Mouse (Mus musculus): Measurements from ENCODE around the gene Olfr311. TPM values are rescaled to one million over a fixed set of nuclear protein-coding genes. Genes with fewer than 3 reads are reported as not detected.

The Olfr311 gene
- total RNA-seq, 2 experiments from 2014 or later = not detected

DNA sequence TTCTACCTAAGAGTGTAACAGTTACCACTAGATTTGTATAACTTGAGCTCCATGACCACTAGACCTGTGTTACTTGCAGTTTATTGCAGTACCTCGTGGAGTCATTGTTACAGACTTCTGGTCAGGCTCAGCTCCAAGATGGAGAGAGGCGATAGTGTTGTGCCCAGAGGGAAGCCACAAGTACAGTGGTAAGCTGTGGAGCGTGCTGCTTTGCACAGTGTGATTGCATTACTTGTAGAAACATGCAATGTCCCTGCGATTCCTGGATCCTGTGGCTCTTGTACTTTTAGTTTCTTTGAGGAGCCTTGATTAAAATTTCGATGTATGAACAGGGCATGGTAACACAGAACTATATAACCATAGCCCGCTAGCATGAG lies 28.9 kb downstream of the Olfr311 start:
- DNase-seq = no peak
- intact Hi-C loops (cut with DNase I) = no loop called here

DNA sequence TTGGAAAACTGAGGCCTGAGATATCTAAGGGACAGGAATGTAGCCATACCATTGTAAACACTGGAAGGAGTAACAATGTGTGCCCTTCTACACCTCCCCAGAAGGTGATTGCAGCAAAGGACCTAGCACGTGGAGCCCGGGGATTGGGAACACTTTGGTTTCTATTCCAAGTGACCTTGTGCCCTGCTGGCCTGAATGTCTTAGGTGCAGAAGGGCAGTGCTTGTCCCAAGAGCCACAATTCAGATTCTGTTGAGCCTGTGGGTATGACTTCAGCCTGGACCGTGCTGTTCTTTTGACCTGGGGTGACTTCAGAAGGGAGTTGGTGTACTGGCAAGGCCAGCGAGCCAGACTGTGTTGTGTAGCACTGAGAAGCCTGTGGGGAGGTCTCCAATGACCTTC lies 31.9 kb downstream of the Olfr311 start:
- no peak for DNase-seq
- intact Hi-C loops (cut with DNase I) = no loop called here

DNA sequence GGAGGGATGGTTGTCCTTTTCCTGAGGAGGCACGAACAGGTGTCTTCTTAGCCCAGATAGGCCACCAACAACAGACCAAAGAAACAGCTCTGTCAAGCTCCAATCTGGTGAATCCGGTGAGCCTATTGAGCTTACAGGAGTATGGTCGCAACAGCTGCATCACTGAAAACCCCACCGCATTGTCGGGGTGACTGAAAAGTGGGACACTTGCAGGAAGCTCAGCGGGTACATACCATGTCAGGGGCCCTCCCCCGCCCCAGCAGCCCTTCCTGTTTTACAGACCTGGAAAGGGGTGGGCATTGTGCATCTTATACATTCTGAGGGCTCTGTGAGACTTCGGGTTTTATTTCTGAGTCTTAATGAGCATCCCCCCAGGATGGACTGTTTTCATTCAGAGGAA lies 44.7 kb downstream of the Olfr311 start:
- peak in 1 of 2 experiments; percentile 8 for DNase-seq
- intact Hi-C loops (cut with DNase I) = no loop called here

DNA sequence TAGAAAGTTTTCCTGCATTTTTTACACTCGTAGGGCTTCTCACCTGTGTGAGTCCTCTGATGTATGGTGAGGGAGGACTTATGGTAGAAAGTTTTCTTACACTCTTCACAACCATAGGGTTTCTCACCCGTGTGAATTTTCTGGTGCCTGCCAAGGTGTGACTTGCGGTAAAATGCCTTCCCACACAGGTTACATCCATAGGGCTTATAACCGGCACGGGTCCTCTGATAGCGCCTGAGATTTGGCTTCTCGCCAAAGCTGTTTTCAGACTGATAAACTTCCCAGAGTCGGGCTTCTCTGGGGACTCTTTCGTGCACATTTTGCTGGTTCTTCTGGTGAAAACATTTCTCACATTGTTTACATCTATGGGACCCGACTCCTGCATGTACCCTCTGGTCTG lies 51.5 kb downstream of the Olfr311 start:
- intact Hi-C loops (cut with DNase I) = no loop called here
- no peak for DNase-seq

Other genes starting within 250 kb of the Olfr311 start
- gene Olfr324, start 244.1 kb upstream of the Olfr311 start, total RNA-seq (2021) = not detected
- gene 2210407C18Rik, start 223.2 kb upstream of the Olfr311 start, total RNA-seq (2021) = under 1 TPM; 0.52 to 0.79 TPM
- gene Olfr323, start 208.8 kb upstream of the Olfr311 start, total RNA-seq (2021) = not detected
- gene Trim58, start 198.8 kb upstream of the Olfr311 start, total RNA-seq (2021) = under 1 TPM in 1 of 2 experiments, not detected in 1; 0.12 TPM
- gene Olfr322, start 180.5 kb upstream of the Olfr311 start, total RNA-seq (2021) = not detected
- gene Olfr320, start 158.2 kb upstream of the Olfr311 start, total RNA-seq (2021) = not detected
- gene Olfr319, start 140.1 kb upstream of the Olfr311 start, total RNA-seq (2021) = not detected
- gene Olfr318, start 115.2 kb upstream of the Olfr311 start, total RNA-seq (2021) = not detected
- not detected for gene Olfr317, start 100.0 kb upstream of the Olfr311 start, total RNA-seq (2021)
- gene Olfr316, start 86.5 kb upstream of the Olfr311 start, total RNA-seq (2021) = not detected
- gene Olfr315, start 66.1 kb upstream of the Olfr311 start, total RNA-seq (2021) = not detected
- gene Olfr314, start 56.3 kb upstream of the Olfr311 start, total RNA-seq (2021) = not detected
- under 1 TPM in 1 of 2 experiments, not detected in 1; 0.67 TPM for gene Fam183b, start 37.3 kb upstream of the Olfr311 start, total RNA-seq (2021)
- not detected for gene Olfr313, start 24.3 kb upstream of the Olfr311 start, total RNA-seq (2021)
- not detected for gene Olfr312, start 10.0 kb upstream of the Olfr311 start, total RNA-seq (2021)
- gene Gm12258, start 7.9 kb downstream of the Olfr311 start, total RNA-seq (2021) = 1 to 10 TPM; 2.3 to 3.5 TPM
- gene 2810021J22Rik, start 28.0 kb downstream of the Olfr311 start, total RNA-seq (2021) = 1 to 10 TPM; 3.5 to 3.9 TPM
- 1 to 10 TPM; 5.2 to 6.1 TPM for gene Zfp39, start 65.0 kb downstream of the Olfr311 start, total RNA-seq (2021)
- under 1 TPM in 1 of 2 experiments, not detected in 1; 0.12 TPM for gene Btnl10, start 78.7 kb downstream of the Olfr311 start, total RNA-seq (2021)
- gene Rnf187, start 99.7 kb downstream of the Olfr311 start, total RNA-seq (2021) = 100 to 1,000 TPM; 162 to 173 TPM
- gene Hist3h2ba, start 109.7 kb downstream of the Olfr311 start, total RNA-seq (2021) = 10 to 100 TPM; 11.0 to 13.0 TPM
- 10 to 100 TPM; 33.2 to 36.7 TPM for gene Hist3h2a, start 115.4 kb downstream of the Olfr311 start, total RNA-seq (2021)
- under 1 TPM; 0.12 to 0.22 TPM for gene Trim17, start 115.4 kb downstream of the Olfr311 start, total RNA-seq (2021)
- gene Trim11, start 138.8 kb downstream of the Olfr311 start, total RNA-seq (2021) = 10 to 100 TPM; 19.9 to 20.8 TPM

All from heart, postnatal 10 days (tissue).